Mouse (Mus musculus) cerebellum, adult 2 months (tissue): Measurements from ENCODE around the gene Tmem56.

ENCODE experiments used
- CTCF ChIP-seq: fragments of 200-500 bp; IDR thresholded peaks from 2 replicates; pipeline ENCODE4 v1.5.1; 2011; ENCODE audit warnings: low read depth, mild to moderate bottlenecking, control low read depth, low read length, moderate library complexity, borderline replicate concordance; ENCODE audit not compliant: insufficient read depth
- POLR2A ChIP-seq: fragments of 200-500 bp; IDR thresholded peaks from 2 replicates; pipeline ENCODE4 v1.6.1; 2011; ENCODE audit warnings: low read length, control low read depth, borderline replicate concordance; ENCODE audit not compliant: insufficient read depth

DNA sequence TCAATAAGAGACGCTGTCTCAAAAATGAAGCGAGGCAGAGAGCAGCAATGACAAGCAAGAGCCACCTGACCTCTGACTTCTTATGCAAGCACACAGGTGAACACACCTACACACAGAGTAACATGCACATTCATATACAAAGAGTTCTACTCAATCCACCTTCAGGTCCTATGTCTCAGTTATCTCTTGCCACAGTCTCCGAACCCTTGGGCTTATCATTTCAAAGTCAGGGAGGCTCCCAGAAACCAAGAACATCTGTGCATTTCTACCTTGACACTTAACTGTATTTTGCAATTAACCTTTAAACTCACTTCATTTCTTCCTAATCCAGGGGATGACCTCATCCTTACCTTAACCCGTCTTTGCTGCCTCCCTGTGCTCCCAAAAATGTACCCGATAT lies 15.6 kb downstream of the Tmem56 start:
- TF ChIP-seq CTCF: no peak
- TF ChIP-seq POLR2A: no peak
